Mouse (Mus musculus) subcutaneous adipose tissue, adult 2 months (tissue): Measurements from ENCODE around the gene Lhx5. TPM values are rescaled to one million over a fixed set of nuclear protein-coding genes. Genes with fewer than 3 reads are reported as not detected.

Source experiments
- polyA plus RNA-seq: library from polyadenylated mRNA; depleted of rRNA; stranded (reverse); fragments of >200 nt; gene quantifications from 2 replicates; pipeline ENCODE4 v1.2.3, GENCODE M21; 2012; ENCODE audit warnings: low replicate concordance; rRNA removed

Gene Lhx5
- not detected in 2 replicates for polyA plus RNA-seq

GRCm38 (mm10) chr5:120431649-120432485 is at the start of gene Lhx5:
Lhx5 (plus strand) TSS chr5:120431699.

DNA sequence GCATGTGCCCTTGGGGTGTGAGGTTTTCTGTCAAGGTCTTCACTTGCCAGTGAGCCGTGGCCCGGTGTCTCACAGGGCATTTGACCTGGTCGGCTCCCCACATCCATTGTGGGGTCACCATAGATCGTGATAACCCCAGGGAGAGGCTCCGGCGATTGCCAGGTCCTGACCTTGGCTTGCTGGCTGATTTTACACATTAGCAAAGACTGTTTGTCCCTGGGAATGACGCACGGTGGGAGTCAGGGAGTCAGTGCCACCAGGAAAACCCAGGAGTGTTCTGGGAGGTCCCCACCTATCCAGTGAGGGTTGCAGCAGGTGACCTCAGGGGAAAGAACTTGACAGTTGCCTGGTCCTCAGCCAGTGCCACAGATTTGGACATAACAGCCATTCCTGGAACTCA is 41.3 kb downstream of the Lhx5 start, which contains the start of gene Sdsl:
Gene Sdsl (minus strand): TSS at position 41 of the 400 bp plus-strand sequence.

GRCm38 (mm10) chr5:120476296-120476695 is 44.8 kb downstream of the Lhx5 start, which contains the start of gene Sds:
Sds (plus strand) TSS chr5:120476526.

Other genes with a start within 250 kb of the Lhx5 start
- 12.0 and 23.3 TPM in 2 replicates for gene Sdsl, start 41.1 kb downstream of the Lhx5 start, polyA plus RNA-seq
- gene Sds, start 44.8 kb downstream of the Lhx5 start, polyA plus RNA-seq: 0.10 TPM in 1 of 2 replicates, not detected in the other
- 60.6 and 76.9 TPM in 2 replicates for gene Plbd2, start 71.9 kb downstream of the Lhx5 start, polyA plus RNA-seq
- 37.8 and 62.3 TPM in 2 replicates for gene Slc8b1, start 79.5 kb downstream of the Lhx5 start, polyA plus RNA-seq
- gene Tpcn1, start 157.0 kb downstream of the Lhx5 start, polyA plus RNA-seq: 64.4 and 96.3 TPM in 2 replicates
- 0.36 and 0.73 TPM in 2 replicates for gene Iqcd, start 157.3 kb downstream of the Lhx5 start, polyA plus RNA-seq
- 15.9 and 20.1 TPM in 2 replicates for gene Rita1, start 180.9 kb downstream of the Lhx5 start, polyA plus RNA-seq
- gene Ddx54, start 181.0 kb downstream of the Lhx5 start, polyA plus RNA-seq: 31.6 and 48.5 TPM in 2 replicates
- gene Cfap73, start 202.5 kb downstream of the Lhx5 start, polyA plus RNA-seq: not detected in 2 replicates
- gene Rasal1, start 217.1 kb downstream of the Lhx5 start, polyA plus RNA-seq: 0.24 and 1.5 TPM in 2 replicates